Mouse (Mus musculus) stomach, embryonic 16.5 days (tissue): ENCODE data around the gene Tmc6. TPM values are rescaled to one million over a fixed set of nuclear protein-coding genes. Genes with fewer than 3 reads are reported as not detected.

Source experiments
- ATAC-seq: fragments of 200-750 bp; cut with Nextera tagmentation; 2 replicates; pipeline ENCODE4 v1.8.0; 2017; ENCODE audit warnings: moderate number of reproducible peaks, moderate TSS enrichment; ENCODE audit not compliant: insufficient read depth, low FRiP score
- H3K27ac ChIP-seq: fragments of 300-500 bp; sonication (generic); 2 replicates; pipeline ENCODE4 v1.5.1; 2014; ENCODE audit warnings: low read length
- H3K27me3 ChIP-seq: fragments of 300-500 bp; sonication (generic); 2 replicates; pipeline ENCODE4 v1.6.1; 2014; ENCODE audit warnings: low read length, control low read depth, mixed read lengths; ENCODE audit not compliant: control insufficient read depth, insufficient read depth
- H3K36me3 ChIP-seq: fragments of 300-500 bp; sonication (generic); 2 replicates; pipeline ENCODE4 v1.6.1; 2014; ENCODE audit warnings: low read length; ENCODE audit not compliant: control insufficient read depth, insufficient read depth
- H3K4me1 ChIP-seq: fragments of 300-500 bp; sonication (generic); 2 replicates; pipeline ENCODE4 v1.6.1; 2014; ENCODE audit warnings: low read length, control low read depth, mixed read lengths; ENCODE audit not compliant: control insufficient read depth, insufficient read depth
- H3K4me2 ChIP-seq: fragments of 300-500 bp; sonication (generic); 2 replicates; pipeline ENCODE4 v1.6.1; 2014; ENCODE audit warnings: low read depth, low read length, mixed read lengths
- H3K4me3 ChIP-seq: fragments of 300-500 bp; sonication (generic); replicated peaks from 2 replicates; pipeline ENCODE4 v1.5.1; 2014; ENCODE audit warnings: mild to moderate bottlenecking, low read length
- H3K9ac ChIP-seq: fragments of 300-500 bp; sonication (generic); 2 replicates; pipeline ENCODE4 v1.6.1; 2014; ENCODE audit warnings: low read length
- H3K9me3 ChIP-seq: fragments of 300-500 bp; sonication (generic); replicated peaks from 2 replicates; pipeline ENCODE4 v1.6.1; 2016; ENCODE audit warnings: low read length, control low read depth; ENCODE audit not compliant: control insufficient read depth
- WGBS: fragments of 180-500 bp; shearing (Covaris S2); extraction: QIAGEN DNeasy Blood & Tissue Kit; methylation state at CpG from one replicate; pipeline ENCODE4 v1.1.7; 2014; 5-methylcytosine and 5-hydroxymethylcytosine counted together
- polyA plus RNA-seq: library from polyadenylated mRNA; unstranded; fragments of >200 nt; fragmentation: Nextera tagmentation; extraction: Ambion mirVana; gene quantifications from 2 replicates; pipeline ENCODE4 v1.2.1, GENCODE M21; 2015

The Tmc6 gene
- polyA plus RNA-seq, result 31.6 and 36.8 TPM in 2 replicates

- Histone ChIP-seq H3K9me3 (no peaks in the 10 kb centered on the region), H3K27me3 (no peaks in the 10 kb centered on the region), H3K27ac (peak within 1 kb of the TSS; percentile 97), H3K4me1 (peaks cover 43% of the 10 kb centered on the region), H3K4me2 (peak within 1 kb of the TSS; percentile 83), H3K9ac (peak within 1 kb of the TSS; percentile 56), H3K36me3 (no peaks in the 10 kb centered on the region), H3K4me3 (peak within 1 kb of the TSS; percentile 61)
- no peak; the same call in 1 of the 2 replicates for ATAC-seq
- WGBS, result 46% methylated on average over 24 of the region's 24 CpGs
Observed at GRCm38 (mm10) chr11:117781993-117782704, at the start of gene Tmc6, which contains the start of gene Tmc8. TSS of gene Tmc6 (minus strand) at chr11:117782198. TSS of gene Tmc8 (plus strand) at chr11:117782076.

GRCm38 (mm10) chr11:117830401-117830800 lies 48.4 kb upstream of the Tmc6 start:
- Histone ChIP-seq H3K4me2 (no peak overlapping the region), H3K27ac (peak overlapping the region; percentile 94), H3K36me3 (no peaks in the 10 kb centered on the region), H3K27me3 (no peaks in the 10 kb centered on the region), H3K9me3 (no peaks in the 10 kb centered on the region), H3K4me3 (no peak overlapping the region), H3K4me1 (peaks cover 52% of the 10 kb centered on the region), H3K9ac (0 out of 2 replicates have a peak overlapping the region, but pooled peaks have one; percentile 8)
- WGBS, result 64% methylated on average over 9 of the region's 9 CpGs
- ATAC-seq, result no peak

- no peak for ATAC-seq
- Histone ChIP-seq H3K4me2 (no peak overlapping the region), H3K9me3 (no peaks in the 10 kb centered on the region), H3K4me3 (no peak overlapping the region), H3K27me3 (no peaks in the 10 kb centered on the region), H3K36me3 (no peaks in the 10 kb centered on the region), H3K9ac (no peak overlapping the region), H3K27ac (peak overlapping the region; percentile 94), H3K4me1 (peaks cover 59% of the 10 kb centered on the region)
- 45% methylated on average over 2 of the region's 2 CpGs for WGBS
Observed at GRCm38 (mm10) chr11:117829671-117830215, 47.7 kb upstream of the Tmc6 start.

GRCm38 (mm10) chr11:117828888-117829604 lies 47.0 kb upstream of the Tmc6 start:
- H3K36me3 ChIP-seq, result no peaks in the 10 kb centered on the region
- peak overlapping the region; percentile 94 for H3K27ac ChIP-seq
- WGBS, result 38% methylated on average over 9 of the region's 9 CpGs
- ATAC-seq, result peak; percentile 54; the same call in 1 of the 2 replicates
- peaks cover 63% of the 10 kb centered on the region for H3K4me1 ChIP-seq
- H3K4me3 ChIP-seq, result no peak overlapping the region
- no peak overlapping the region for H3K4me2 ChIP-seq
- H3K9ac ChIP-seq, result peak overlapping the region; percentile 1; the same call in 1 of the 2 replicates
- H3K27me3 ChIP-seq, result no peaks in the 10 kb centered on the region
- H3K9me3 ChIP-seq, result no peaks in the 10 kb centered on the region

- Histone ChIP-seq H3K9me3 (no peaks in the 10 kb centered on the region), H3K27me3 (no peaks in the 10 kb centered on the region), H3K9ac (peak overlapping the region; percentile 40), H3K4me3 (no peak overlapping the region), H3K36me3 (no peaks in the 10 kb centered on the region), H3K4me1 (peaks cover 70% of the 10 kb centered on the region), H3K27ac (peak overlapping the region; percentile 94), H3K4me2 (no peak overlapping the region; the same call in 1 of the 2 replicates)
- no peak for ATAC-seq
- WGBS, result 58% methylated on average over 18 of the region's 18 CpGs
Observed at GRCm38 (mm10) chr11:117828149-117828887, 46.3 kb upstream of the Tmc6 start.

- Histone ChIP-seq H3K27me3 (no peaks in the 10 kb centered on the region), H3K27ac (peak overlapping the region; percentile 94; the same call in 1 of the 2 replicates), H3K9me3 (no peaks in the 10 kb centered on the region), H3K36me3 (no peaks in the 10 kb centered on the region), H3K4me3 (no peak overlapping the region), H3K9ac (peak overlapping the region; percentile 40; the same call in 1 of the 2 replicates), H3K4me1 (peaks cover 77% of the 10 kb centered on the region), H3K4me2 (peak overlapping the region; percentile 74; the same call in 1 of the 2 replicates)
- no peak for ATAC-seq
- WGBS, result 45% methylated on average over 3 of the region's 3 CpGs
Observed at GRCm38 (mm10) chr11:117827386-117827785, 45.4 kb upstream of the Tmc6 start.

GRCm38 (mm10) chr11:117826916-117827315 lies 44.9 kb upstream of the Tmc6 start:
- H3K36me3 ChIP-seq, result no peaks in the 10 kb centered on the region
- 37% methylated on average over 8 of the region's 8 CpGs for WGBS
- H3K27me3 ChIP-seq, result no peaks in the 10 kb centered on the region
- no peak for ATAC-seq
- no peak overlapping the region; the same call in 1 of the 2 replicates for H3K4me3 ChIP-seq
- H3K4me1 ChIP-seq, result peaks cover 76% of the 10 kb centered on the region
- peak overlapping the region; percentile 74 for H3K4me2 ChIP-seq
- peak overlapping the region; percentile 77 for H3K9ac ChIP-seq
- peak overlapping the region; percentile 94; the same call in 1 of the 2 replicates for H3K27ac ChIP-seq
- no peaks in the 10 kb centered on the region for H3K9me3 ChIP-seq

GRCm38 (mm10) chr11:117826164-117826563 lies 44.2 kb upstream of the Tmc6 start:
- WGBS, result 3% methylated on average over 5 of the region's 5 CpGs
- Histone ChIP-seq H3K27ac (peak overlapping the region; percentile 94), H3K27me3 (no peaks in the 10 kb centered on the region), H3K4me2 (peak overlapping the region; percentile 74), H3K4me1 (peaks cover 76% of the 10 kb centered on the region), H3K9me3 (no peaks in the 10 kb centered on the region), H3K4me3 (peak overlapping the region; percentile 55), H3K9ac (peak overlapping the region; percentile 77), H3K36me3 (no peaks in the 10 kb centered on the region)
- 0 out of 2 replicates have a peak, but pooled peaks have one; percentile 3 for ATAC-seq
